Mouse (Mus musculus) olfactory bulb, adult 2 months (tissue): Measurements from ENCODE around the gene Map1lc3b. TPM values are rescaled to one million over a fixed set of nuclear protein-coding genes. Genes with fewer than 3 reads are reported as not detected.

Experiments used
- H3K27ac ChIP-seq: fragments of 200-500 bp; 2 replicates; pipeline ENCODE4 v1.5.1; 2012; ENCODE audit warnings: low read depth, low read length; ENCODE audit not compliant: insufficient read depth
- H3K4me1 ChIP-seq: fragments of 200-500 bp; 2 replicates; pipeline ENCODE4 v1.6.1; 2012; ENCODE audit warnings: low read length; ENCODE audit not compliant: control insufficient read depth, insufficient read depth
- H3K4me3 ChIP-seq: fragments of 200-500 bp; 2 replicates; pipeline ENCODE4 v1.5.1; 2012; ENCODE audit warnings: mild to moderate bottlenecking, low read depth, low read length, moderate library complexity; ENCODE audit not compliant: insufficient read depth
- CTCF ChIP-seq: fragments of 200-500 bp; IDR thresholded peaks from 2 replicates; pipeline ENCODE4 v1.5.1; 2012; ENCODE audit warnings: low read depth, mild to moderate bottlenecking, low read length, moderate library complexity; ENCODE audit not compliant: insufficient read depth
- POLR2A ChIP-seq: fragments of 200-500 bp; IDR thresholded peaks from 2 replicates; pipeline ENCODE4 v1.6.1; 2012; ENCODE audit warnings: mild to moderate bottlenecking, low read depth, low read length, moderate library complexity; ENCODE audit not compliant: insufficient read depth
- WGBS: fragments of 180-500 bp; shearing (Covaris S2); methylation state at CpG from one replicate; pipeline ENCODE4 v1.1.7; 2018; 5-methylcytosine and 5-hydroxymethylcytosine counted together
- polyA plus RNA-seq: library from polyadenylated mRNA; stranded (reverse); fragments of >200 nt; gene quantifications from 2 replicates; pipeline ENCODE4 v1.2.4, GENCODE M21; 2012; ENCODE audit warnings: low replicate concordance; ENCODE audit not compliant: missing spikeins, insufficient read depth, insufficient read length

The Map1lc3b gene
- polyA plus RNA-seq, result not detected in 2 replicates

GRCm38 (mm10) chr8:121590203-121591177 is at the start of gene Map1lc3b:
Gene Map1lc3b (plus strand): TSS chr8:121590361.
- TF ChIP-seq CTCF (no peak), POLR2A (peak; percentile 97)
- peak within 1 kb of the TSS; percentile 98 for H3K4me3 ChIP-seq
- peak within 1 kb of the TSS; percentile 72 for H3K27ac ChIP-seq
- peaks cover 40% of the 10 kb centered on the region for H3K4me1 ChIP-seq
- under 1% methylated on average over 94 of the region's 94 CpGs for WGBS

GRCm38 (mm10) chr8:121541862-121542261 is 48.3 kb upstream of the Map1lc3b start:
- no peak overlapping the region for H3K4me3 ChIP-seq
- TF ChIP-seq CTCF (no peak), POLR2A (no peak)
- H3K4me1 ChIP-seq, result no peaks in the 10 kb centered on the region
- WGBS, result 86% methylated on average over 19 of the region's 19 CpGs
- H3K27ac ChIP-seq, result no peak overlapping the region

- no peak for TF ChIP-seq POLR2A
- Histone ChIP-seq H3K4me3 (no peak overlapping the region), H3K4me1 (no peaks in the 10 kb centered on the region), H3K27ac (no peak overlapping the region)
- 57% methylated on average over 13 of the region's 13 CpGs for WGBS
Observed at GRCm38 (mm10) chr8:121542901-121543300, 47.3 kb upstream of the Map1lc3b start.

- TF ChIP-seq POLR2A, result no peak
- TF ChIP-seq CTCF, result no peak
- Histone ChIP-seq H3K4me3 (no peak within 1 kb of the TSS), H3K27ac (no peak within 1 kb of the TSS), H3K4me1 (no peaks in the 10 kb centered on the region)
- 89% methylated on average over 12 of the region's 12 CpGs for WGBS
Observed at GRCm38 (mm10) chr8:121544276-121544785, 45.8 kb upstream of the Map1lc3b start, which contains the start of gene 1700018B08Rik. Gene 1700018B08Rik (minus strand): TSS chr8:121544320.

GRCm38 (mm10) chr8:121544936-121545335 is 45.2 kb upstream of the Map1lc3b start:
- WGBS, result 81% methylated on average over 11 of the region's 11 CpGs
- no peaks in the 10 kb centered on the region for H3K4me1 ChIP-seq
- no peak for TF ChIP-seq POLR2A
- TF ChIP-seq CTCF, result no peak
- no peak overlapping the region for H3K27ac ChIP-seq
- H3K4me3 ChIP-seq, result no peak overlapping the region

- Histone ChIP-seq H3K4me3 (no peak overlapping the region), H3K4me1 (no peaks in the 10 kb centered on the region), H3K27ac (no peak overlapping the region)
- no peak for TF ChIP-seq POLR2A
- no peak; the same call in 1 of the 2 replicates for TF ChIP-seq CTCF
- WGBS, result 4% methylated on average over 7 of the region's 7 CpGs
Observed at GRCm38 (mm10) chr8:121547132-121547531, 43.0 kb upstream of the Map1lc3b start.

GRCm38 (mm10) chr8:121550056-121550455 is 40.1 kb upstream of the Map1lc3b start:
- WGBS, result 84% methylated on average over 6 of the region's 6 CpGs
- no peak overlapping the region for H3K4me3 ChIP-seq

GRCm38 (mm10) chr8:121551065-121551985 is 38.8 kb upstream of the Map1lc3b start:
- 74% methylated on average over 24 of the region's 24 CpGs for WGBS

More at GRCm38 (mm10) chr8:121550056-121550455, 40.1 kb upstream of the Map1lc3b start:
- TF ChIP-seq CTCF (no peak), POLR2A (no peak)
- Histone ChIP-seq H3K27ac (no peak overlapping the region), H3K4me1 (peaks cover 9% of the 10 kb centered on the region)

More at GRCm38 (mm10) chr8:121551065-121551985, 38.8 kb upstream of the Map1lc3b start:
- Histone ChIP-seq H3K27ac (no peak overlapping the region), H3K4me3 (no peak overlapping the region), H3K4me1 (peaks cover 12% of the 10 kb centered on the region)
- no peak for TF ChIP-seq POLR2A
- TF ChIP-seq CTCF, result no peak
